Mouse (Mus musculus) kidney, postnatal 0 days (tissue): ENCODE data around the gene Sec22b. TPM values are rescaled to one million over a fixed set of nuclear protein-coding genes. Genes with fewer than 3 reads are reported as not detected.

Source experiments
- ATAC-seq: fragments of 200-750 bp; cut with Nextera tagmentation; replicated peaks from 2 replicates; pipeline ENCODE4 v1.8.0; 2017; ENCODE audit warnings: low read depth, moderate number of reproducible peaks, moderate TSS enrichment, moderate library complexity; ENCODE audit not compliant: low FRiP score
- DNase-seq: peaks from one replicate; pipeline ENCODE4 v3.0.0-alpha.2; 2016; ENCODE audit warnings: low spot score
- H3K27ac ChIP-seq: fragments of 300-500 bp; sonication (generic); 2 replicates; pipeline ENCODE4 v1.5.1; 2014; ENCODE audit warnings: mild to moderate bottlenecking
- H3K27me3 ChIP-seq: fragments of 300-500 bp; sonication (generic); 2 replicates; pipeline ENCODE4 v1.6.1; 2014; ENCODE audit warnings: low read length, mixed read lengths; ENCODE audit not compliant: insufficient read depth
- H3K36me3 ChIP-seq: fragments of 300-500 bp; sonication (generic); 2 replicates; pipeline ENCODE4 v1.6.1; 2014; ENCODE audit warnings: low read length, mixed read lengths; ENCODE audit not compliant: insufficient read depth
- H3K4me1 ChIP-seq: fragments of 300-500 bp; sonication (generic); replicated peaks from 2 replicates; pipeline ENCODE4 v1.6.1; 2014; ENCODE audit warnings: antibody characterized with exemption, low read length, mixed read lengths; ENCODE audit not compliant: insufficient read depth
- H3K4me2 ChIP-seq: fragments of 300-500 bp; sonication (generic); 2 replicates; pipeline ENCODE4 v1.6.1; 2014; ENCODE audit warnings: mild to moderate bottlenecking, low read length, moderate library complexity, mixed read lengths
- H3K4me3 ChIP-seq: fragments of 300-500 bp; sonication (generic); replicated peaks from 2 replicates; pipeline ENCODE4 v1.5.1; 2014; ENCODE audit warnings: low read depth, low read length
- H3K9ac ChIP-seq: fragments of 300-500 bp; sonication (generic); 2 replicates; pipeline ENCODE4 v1.6.1; 2014; ENCODE audit warnings: low read depth, low read length
- H3K9me3 ChIP-seq: fragments of 300-500 bp; sonication (generic); replicated peaks from 2 replicates; pipeline ENCODE4 v1.6.1; 2016; ENCODE audit warnings: low read length, inconsistent platforms, mixed read lengths
- CTCF ChIP-seq: IDR thresholded peaks from 2 replicates; pipeline ENCODE4 v1.5.1; 2016; ENCODE audit warnings: antibody characterized with exemption, low read depth, mild to moderate bottlenecking, moderate library complexity
- WGBS: fragments of 180-500 bp; shearing (Covaris S2); extraction: QIAGEN DNeasy Blood & Tissue Kit; methylation state at CpG from one replicate; pipeline ENCODE4 v1.1.7; 2014; 5-methylcytosine and 5-hydroxymethylcytosine counted together
- polyA plus RNA-seq: library from polyadenylated mRNA; unstranded; fragments of >200 nt; fragmentation: Nextera tagmentation; extraction: Ambion mirVana; gene quantifications from 2 replicates; pipeline ENCODE4 v1.2.1, GENCODE M21; 2015

Sec22b gene
- polyA plus RNA-seq, 1 experiment from 2014 or later, result 97.7 TPM

DNA sequence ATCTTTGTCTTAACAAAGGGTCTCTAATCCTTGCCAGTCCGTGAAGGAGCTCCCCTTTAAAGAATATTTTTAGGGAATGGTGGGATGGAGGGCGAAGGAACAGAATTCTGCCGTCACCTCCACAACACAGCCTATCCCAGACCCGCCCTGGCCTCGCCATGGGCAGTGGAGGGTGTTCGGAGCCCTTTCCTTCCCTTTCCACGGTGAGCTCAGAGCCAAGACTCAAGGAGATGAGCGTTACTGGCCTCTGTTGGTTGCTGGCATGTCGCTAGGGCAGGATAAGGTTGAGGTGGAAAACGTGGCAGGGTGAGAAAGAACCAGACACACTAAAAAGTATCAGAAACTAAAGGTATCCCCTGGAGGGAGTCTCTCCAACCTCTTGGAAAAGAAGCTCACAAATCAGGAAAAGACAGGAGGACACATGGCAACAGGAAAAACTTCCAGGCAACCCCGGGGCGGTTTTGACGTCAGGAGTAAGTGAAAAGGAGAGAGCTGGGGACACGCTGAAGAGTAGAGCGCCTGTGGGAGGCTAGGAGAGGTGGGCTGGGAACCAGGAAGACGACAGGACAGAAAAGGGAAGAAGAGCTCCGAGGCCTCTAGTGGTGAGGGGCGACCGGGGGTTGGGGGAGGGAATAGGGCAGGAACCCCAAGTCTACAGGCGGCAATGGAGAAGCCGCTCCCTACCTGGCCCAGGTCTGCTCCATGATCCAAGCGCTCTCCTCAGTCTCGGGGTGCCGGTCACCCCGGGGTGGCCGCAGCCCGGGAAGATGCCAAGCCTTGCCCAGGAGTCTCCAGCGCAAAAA lies 33.6 kb upstream of the Sec22b start:
- no peak for TF ChIP-seq CTCF
- peak overlapping the region; percentile 41 for H3K4me3 ChIP-seq
- peak overlapping the region; percentile 83 for H3K4me2 ChIP-seq
- ATAC-seq (peak; percentile 29; the same call in 1 of the 2 replicates), DNase-seq (peak; percentile 29)
- H3K9ac ChIP-seq, result peak overlapping the region; percentile 36; the same call in 1 of the 2 replicates
- no peaks in the 10 kb centered on the region for H3K9me3 ChIP-seq
- H3K27me3 ChIP-seq, result peaks cover 8% of the 10 kb centered on the region; the same call in 1 of the 2 replicates
- H3K36me3 ChIP-seq, result no peaks in the 10 kb centered on the region
- no peak overlapping the region for H3K27ac ChIP-seq
- no peaks in the 10 kb centered on the region; the same call in none of the 2 replicates for H3K4me1 ChIP-seq
- WGBS, result 3% methylated on average over 27 of the region's 28 CpGs

DNA sequence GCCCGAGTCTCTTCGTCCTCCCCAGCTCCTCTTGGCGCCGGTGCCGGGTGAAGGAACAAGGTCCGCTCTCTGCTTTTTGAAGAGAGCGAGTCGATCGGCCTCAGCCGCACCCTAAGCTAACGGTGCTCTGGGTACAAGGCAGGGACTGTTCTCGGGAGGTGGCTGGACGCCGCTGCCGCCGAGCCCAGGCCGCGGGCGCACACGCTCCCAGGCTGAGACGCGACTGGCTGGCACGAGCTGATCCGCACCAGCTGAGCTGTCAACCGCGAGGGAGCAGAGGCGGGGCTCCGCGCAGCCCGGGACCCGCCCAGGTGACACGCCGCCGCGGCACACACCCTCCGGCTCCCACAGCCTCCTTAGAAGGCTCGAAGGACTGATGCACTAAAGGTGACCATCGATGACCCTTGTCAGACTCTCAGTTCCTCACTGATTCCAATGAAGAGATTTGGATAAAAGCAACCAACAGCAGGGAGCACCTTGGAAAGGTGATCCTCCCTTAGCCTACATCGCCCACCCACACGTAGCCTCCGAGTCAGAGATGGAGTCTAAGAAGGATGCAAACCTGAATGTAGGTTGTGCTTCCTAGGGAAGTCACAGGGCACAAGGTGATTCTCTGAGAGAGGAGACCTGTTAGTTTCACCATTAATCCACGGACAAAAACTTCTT lies 32.8 kb upstream of the Sec22b start:
- Histone ChIP-seq H3K9ac (peak overlapping the region; percentile 36; the same call in 1 of the 2 replicates), H3K36me3 (no peaks in the 10 kb centered on the region), H3K4me2 (peak overlapping the region; percentile 83), H3K27me3 (peaks cover 8% of the 10 kb centered on the region; the same call in 1 of the 2 replicates), H3K4me3 (peak overlapping the region; percentile 41), H3K9me3 (no peaks in the 10 kb centered on the region), H3K27ac (no peak overlapping the region), H3K4me1 (no peaks in the 10 kb centered on the region; the same call in none of the 2 replicates)
- DNase-seq (peak; percentile 48), ATAC-seq (peak; percentile 78; the same call in 1 of the 2 replicates)
- no peak for TF ChIP-seq CTCF
- WGBS, result 3% methylated on average over 42 of the region's 42 CpGs

DNA sequence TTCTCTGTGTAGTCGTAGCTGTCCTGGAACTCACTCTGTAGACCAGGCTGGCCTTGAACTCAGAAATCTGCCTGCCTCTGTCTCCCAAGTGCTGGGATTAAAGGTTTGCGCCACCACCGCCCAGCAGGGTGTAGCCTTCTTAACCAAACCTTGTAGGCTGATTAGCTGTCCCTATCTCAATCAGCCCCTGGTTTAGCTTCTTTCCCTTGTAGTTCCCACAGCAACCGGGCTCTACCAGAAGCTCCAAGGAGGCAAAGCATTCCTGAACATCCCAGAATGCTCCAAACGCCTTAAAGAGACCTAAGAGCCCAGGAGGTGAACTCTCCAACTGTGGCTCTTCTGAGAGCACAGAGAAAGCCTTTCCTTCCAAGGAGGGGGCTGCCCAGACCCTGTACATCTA lies 32.3 kb upstream of the Sec22b start:
- Histone ChIP-seq H3K27ac (no peak overlapping the region), H3K27me3 (peaks cover 8% of the 10 kb centered on the region; the same call in 1 of the 2 replicates), H3K4me3 (no peak overlapping the region), H3K4me2 (no peak overlapping the region), H3K9ac (no peak overlapping the region), H3K4me1 (no peaks in the 10 kb centered on the region; the same call in none of the 2 replicates), H3K36me3 (no peaks in the 10 kb centered on the region), H3K9me3 (no peaks in the 10 kb centered on the region)
- WGBS, result 71% methylated on average over 5 of the region's 5 CpGs
- no peak for TF ChIP-seq CTCF
- DNase-seq, result no peak
- no peak for ATAC-seq

DNA sequence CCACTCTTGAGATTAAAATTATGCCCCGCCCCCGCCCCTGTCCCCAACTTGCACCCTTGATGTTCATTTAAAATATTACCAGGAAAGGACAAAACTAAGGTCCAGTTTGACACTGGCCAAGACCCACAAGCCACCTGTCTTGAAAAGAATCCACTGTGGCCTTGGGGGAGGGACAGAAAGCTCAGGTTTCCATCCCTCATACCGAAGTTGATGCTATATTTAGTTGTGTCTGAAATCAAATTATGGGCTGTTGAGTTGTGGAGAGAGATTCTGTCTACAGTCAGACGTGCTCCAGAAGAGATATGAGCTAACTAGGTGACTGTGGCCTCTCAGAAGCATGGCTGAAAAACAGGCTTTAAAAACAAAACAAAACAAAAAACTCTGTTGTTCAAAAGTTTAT lies 31.3 kb upstream of the Sec22b start:
- TF ChIP-seq CTCF, result no peak
- Histone ChIP-seq H3K27me3 (peaks cover 8% of the 10 kb centered on the region; the same call in 1 of the 2 replicates), H3K4me1 (no peaks in the 10 kb centered on the region; the same call in none of the 2 replicates), H3K9me3 (no peaks in the 10 kb centered on the region), H3K4me3 (no peak overlapping the region), H3K9ac (no peak overlapping the region), H3K27ac (no peak overlapping the region), H3K4me2 (no peak overlapping the region), H3K36me3 (no peaks in the 10 kb centered on the region)
- 62% methylated on average over 4 of the region's 4 CpGs for WGBS
- ATAC-seq (no peak), DNase-seq (no peak)

DNA sequence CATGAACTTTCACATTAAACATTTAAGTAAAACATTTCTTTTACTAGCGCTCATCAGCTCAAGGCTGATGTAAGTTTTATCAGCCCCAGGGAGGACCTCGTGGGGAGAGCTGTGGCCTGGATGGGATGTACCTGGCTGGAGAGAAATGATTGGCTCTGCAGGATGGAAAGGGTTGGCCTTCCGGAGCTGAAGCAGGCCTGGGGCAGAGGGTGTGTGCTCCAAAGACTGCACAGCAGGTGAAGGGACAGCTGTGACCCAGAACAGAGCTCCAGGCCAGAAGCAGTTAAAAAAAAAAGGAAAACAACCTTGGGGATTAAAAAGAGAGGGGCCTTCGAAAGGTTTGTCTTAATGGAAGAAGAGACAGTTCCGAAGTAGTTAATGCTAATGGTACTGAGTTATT lies 26.2 kb upstream of the Sec22b start:
- TF ChIP-seq CTCF, result no peak
- no peak for DNase-seq
- no peaks in the 10 kb centered on the region for H3K36me3 ChIP-seq
- H3K4me2 ChIP-seq, result no peak overlapping the region
- H3K27ac ChIP-seq, result no peak overlapping the region
- no peaks in the 10 kb centered on the region for H3K4me1 ChIP-seq
- H3K9ac ChIP-seq, result no peak overlapping the region
- no peaks in the 10 kb centered on the region for H3K27me3 ChIP-seq
- no peaks in the 10 kb centered on the region for H3K9me3 ChIP-seq
- no peak for ATAC-seq
- H3K4me3 ChIP-seq, result no peak overlapping the region
- WGBS, result 34% methylated on average over 5 of the region's 5 CpGs

DNA sequence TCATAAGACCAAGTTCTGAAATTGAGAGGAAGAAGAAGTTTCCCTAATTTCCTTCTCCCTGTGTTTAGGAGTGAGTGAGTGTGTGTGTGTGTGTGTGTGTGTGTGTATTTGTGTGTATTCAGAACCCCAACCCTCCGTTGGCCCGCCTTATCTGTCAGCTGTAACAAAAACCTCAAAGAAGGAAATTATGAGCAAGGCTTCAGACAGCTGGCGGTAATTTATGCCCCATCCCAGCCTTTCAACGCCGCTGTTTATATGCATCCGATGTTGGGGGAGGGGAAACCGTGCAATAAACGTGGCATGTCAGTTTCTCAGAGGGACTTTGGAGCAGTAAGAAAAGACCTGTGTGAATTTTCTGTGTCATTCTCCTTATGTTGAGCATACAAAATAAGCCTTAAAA lies 24.7 kb upstream of the Sec22b start:
- no peaks in the 10 kb centered on the region for H3K36me3 ChIP-seq
- WGBS, result 21% methylated on average over 8 of the region's 8 CpGs
- no peak for ATAC-seq

More for the DNA sequence above, 24.7 kb upstream of the Sec22b start:
- no peak overlapping the region for H3K9ac ChIP-seq
- no peak overlapping the region for H3K4me3 ChIP-seq
- no peaks in the 10 kb centered on the region for H3K9me3 ChIP-seq
- TF ChIP-seq CTCF, result no peak
- H3K4me2 ChIP-seq, result no peak overlapping the region
- peak; percentile 7 for DNase-seq
- H3K4me1 ChIP-seq, result no peaks in the 10 kb centered on the region
- no peaks in the 10 kb centered on the region for H3K27me3 ChIP-seq
- H3K27ac ChIP-seq, result no peak overlapping the region
